Mouse (Mus musculus) kidney, embryonic 16.5 days (tissue): ENCODE results near the gene P4ha2. TPM values are rescaled to one million over a fixed set of nuclear protein-coding genes. Genes with fewer than 3 reads are reported as not detected.

ENCODE experiments used
- ATAC-seq: fragments of 200-750 bp; cut with Nextera tagmentation; 2 replicates; pipeline ENCODE4 v1.8.0; 2017; ENCODE audit warnings: moderate TSS enrichment; ENCODE audit not compliant: low FRiP score, low TSS enrichment
- H3K27ac ChIP-seq: fragments of 300-500 bp; sonication (generic); 2 replicates; pipeline ENCODE4 v1.5.1; 2014; ENCODE audit warnings: low read length
- H3K27me3 ChIP-seq: fragments of 300-500 bp; sonication (generic); 2 replicates; pipeline ENCODE4 v1.6.1; 2014; ENCODE audit warnings: low read length, control low read depth, mixed read lengths; ENCODE audit not compliant: insufficient read depth
- H3K36me3 ChIP-seq: fragments of 300-500 bp; sonication (generic); 2 replicates; pipeline ENCODE4 v1.6.1; 2014; ENCODE audit warnings: low read length, control low read depth, mixed read lengths; ENCODE audit not compliant: insufficient read depth
- H3K4me1 ChIP-seq: fragments of 300-500 bp; sonication (generic); 2 replicates; pipeline ENCODE4 v1.6.1; 2014; ENCODE audit warnings: low read length, control low read depth, mixed read lengths; ENCODE audit not compliant: insufficient read depth
- H3K4me2 ChIP-seq: fragments of 300-500 bp; sonication (generic); replicated peaks from 2 replicates; pipeline ENCODE4 v1.6.1; 2014; ENCODE audit warnings: low read depth, low read length
- H3K4me3 ChIP-seq: fragments of 300-500 bp; sonication (generic); 2 replicates; pipeline ENCODE4 v1.5.1; 2014; ENCODE audit warnings: mild to moderate bottlenecking, low read length
- H3K9ac ChIP-seq: fragments of 300-500 bp; sonication (generic); replicated peaks from 2 replicates; pipeline ENCODE4 v1.6.1; 2014; ENCODE audit warnings: low read length
- H3K9me3 ChIP-seq: fragments of 300-500 bp; sonication (generic); 2 replicates; pipeline ENCODE4 v1.6.1; 2016; ENCODE audit warnings: low read length, control low read depth
- WGBS: fragments of 180-500 bp; shearing (Covaris S2); extraction: QIAGEN DNeasy Blood & Tissue Kit; methylation state at CpG from one replicate; pipeline ENCODE4 v1.1.7; 2014; 5-methylcytosine and 5-hydroxymethylcytosine counted together
- polyA plus RNA-seq: library from polyadenylated mRNA; unstranded; fragments of >200 nt; fragmentation: Nextera tagmentation; extraction: Ambion mirVana; gene quantifications from 2 replicates; pipeline ENCODE4 v1.2.1, GENCODE M21; 2015

The P4ha2 gene
- polyA plus RNA-seq, 1 experiment from 2014 or later, result 43.0 TPM

DNA sequence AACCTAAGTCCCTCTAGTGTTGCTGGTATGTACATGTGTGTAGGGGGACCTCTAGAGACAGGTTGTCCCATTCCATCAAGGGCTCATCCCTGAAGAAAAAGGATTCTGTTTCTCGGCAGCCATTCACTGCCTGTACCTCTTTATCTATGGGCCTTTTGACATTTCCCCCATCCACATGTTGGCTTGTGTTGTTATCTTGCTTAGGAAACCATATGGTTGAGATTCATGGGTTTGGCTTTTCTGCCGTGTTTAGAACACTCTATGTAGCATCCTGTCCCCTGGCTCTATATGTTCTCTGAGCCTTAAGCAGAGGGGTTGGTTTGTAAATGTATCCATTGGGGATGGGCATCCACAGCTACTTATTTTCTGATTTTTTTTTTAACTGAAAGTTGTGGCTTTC, 61.6 kb downstream of the P4ha2 start:
- Histone ChIP-seq H3K27me3 (no peaks in the 10 kb centered on the region), H3K36me3 (no peaks in the 10 kb centered on the region), H3K27ac (no peak overlapping the region), H3K4me1 (no peaks in the 10 kb centered on the region), H3K4me3 (no peak overlapping the region), H3K9ac (no peak overlapping the region), H3K4me2 (no peak overlapping the region), H3K9me3 (no peaks in the 10 kb centered on the region)
- no peak for ATAC-seq
- WGBS, result 84% methylated on average over 2 of the region's 2 CpGs

DNA sequence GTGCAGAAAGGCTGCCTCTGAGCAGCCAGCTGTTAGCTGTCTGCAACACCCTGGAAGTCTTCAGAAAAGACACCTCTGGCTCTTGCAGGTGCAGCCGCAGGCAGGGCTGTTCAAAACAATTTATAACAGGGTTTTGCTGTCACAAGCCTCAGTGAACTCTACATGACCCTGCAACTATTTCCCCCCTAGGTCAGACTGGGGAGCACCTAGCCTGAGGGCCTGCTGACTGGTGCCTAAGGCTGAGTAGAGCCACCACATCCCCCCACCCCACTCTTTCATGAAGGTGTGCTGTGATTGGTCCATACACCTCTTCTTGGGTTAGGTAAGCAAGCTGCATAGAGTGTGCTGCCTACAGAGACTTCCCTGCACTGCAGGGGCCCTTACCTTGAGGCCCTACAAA, 63.1 kb downstream of the P4ha2 start:
- 4% methylated on average over 1 of the region's 1 CpGs for WGBS
- Histone ChIP-seq H3K27me3 (no peaks in the 10 kb centered on the region), H3K9me3 (no peaks in the 10 kb centered on the region), H3K4me3 (no peak overlapping the region), H3K36me3 (no peaks in the 10 kb centered on the region), H3K4me2 (no peak overlapping the region), H3K9ac (no peak overlapping the region), H3K4me1 (no peaks in the 10 kb centered on the region), H3K27ac (no peak overlapping the region)
- no peak for ATAC-seq

DNA sequence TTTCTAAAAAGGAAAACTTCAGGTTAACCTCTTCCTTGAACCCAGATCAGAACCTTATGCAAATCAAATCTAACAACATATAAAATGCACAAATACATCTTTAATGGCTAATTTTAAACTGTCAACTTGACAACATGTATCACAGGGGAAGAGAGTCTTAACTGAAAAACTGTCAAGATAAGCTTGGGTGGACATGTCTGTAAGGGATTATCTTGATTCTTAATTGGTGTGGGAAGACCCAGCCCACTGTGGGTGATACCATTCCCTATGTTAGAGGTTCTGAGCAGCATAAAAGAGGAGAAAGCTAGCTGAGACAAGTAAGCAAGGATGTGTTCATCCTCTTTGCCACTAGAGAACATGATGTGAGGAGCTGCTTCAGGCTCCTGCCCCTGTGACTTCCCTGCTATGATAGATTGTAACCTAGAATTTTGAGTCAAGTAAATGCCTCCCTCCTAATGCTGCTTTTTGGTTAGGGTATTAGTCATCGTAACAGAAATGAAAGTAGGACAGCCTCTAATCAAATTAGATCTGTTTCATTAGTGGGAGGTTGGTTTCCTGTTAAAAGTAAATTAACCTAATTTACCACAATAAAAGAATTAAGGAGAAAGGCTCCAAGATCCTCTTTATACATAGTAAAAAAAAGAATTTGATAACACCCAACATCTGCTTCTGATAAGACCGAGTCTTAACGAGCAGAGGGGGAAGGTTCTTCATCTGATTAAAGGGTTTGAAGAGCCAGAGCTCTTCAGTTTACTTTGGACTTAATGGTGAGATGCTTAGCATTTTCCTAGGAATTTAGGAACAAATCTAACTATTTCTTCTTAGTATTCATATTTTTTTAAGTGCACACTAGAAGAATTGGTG, 69.8 kb downstream of the P4ha2 start:
- Histone ChIP-seq H3K4me2 (no peak overlapping the region), H3K9me3 (no peaks in the 10 kb centered on the region), H3K4me3 (no peak overlapping the region), H3K36me3 (no peaks in the 10 kb centered on the region), H3K27ac (no peak overlapping the region), H3K9ac (no peak overlapping the region), H3K4me1 (no peaks in the 10 kb centered on the region), H3K27me3 (no peaks in the 10 kb centered on the region)
- no peak for ATAC-seq
- 81% methylated on average over 3 of the region's 3 CpGs for WGBS

DNA sequence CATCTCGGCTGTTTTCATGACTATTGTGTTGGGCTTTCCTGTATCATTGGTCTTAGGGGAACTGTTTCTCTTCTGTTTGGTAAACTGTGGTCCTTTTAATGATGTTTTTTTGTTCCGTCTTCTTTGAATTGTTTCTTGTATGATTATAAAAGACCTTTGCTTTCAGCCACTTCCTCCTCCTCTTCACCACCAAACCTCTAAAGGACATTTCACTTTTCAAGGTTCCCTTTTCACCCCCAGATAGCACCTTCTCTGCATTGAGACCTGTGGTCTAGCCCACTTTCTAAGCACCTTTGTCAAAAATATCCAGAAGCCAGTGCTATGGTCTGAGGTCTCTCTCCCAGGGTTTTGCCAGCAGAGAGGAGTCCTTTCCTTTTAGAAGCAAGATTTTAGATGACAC, 71.3 kb downstream of the P4ha2 start:
- Histone ChIP-seq H3K9ac (no peak overlapping the region), H3K9me3 (no peaks in the 10 kb centered on the region), H3K27ac (no peak overlapping the region), H3K27me3 (no peaks in the 10 kb centered on the region), H3K36me3 (no peaks in the 10 kb centered on the region), H3K4me1 (no peaks in the 10 kb centered on the region), H3K4me2 (no peak overlapping the region), H3K4me3 (no peak overlapping the region)
- 84% methylated on average over 2 of the region's 2 CpGs for WGBS
- ATAC-seq, result no peak

DNA sequence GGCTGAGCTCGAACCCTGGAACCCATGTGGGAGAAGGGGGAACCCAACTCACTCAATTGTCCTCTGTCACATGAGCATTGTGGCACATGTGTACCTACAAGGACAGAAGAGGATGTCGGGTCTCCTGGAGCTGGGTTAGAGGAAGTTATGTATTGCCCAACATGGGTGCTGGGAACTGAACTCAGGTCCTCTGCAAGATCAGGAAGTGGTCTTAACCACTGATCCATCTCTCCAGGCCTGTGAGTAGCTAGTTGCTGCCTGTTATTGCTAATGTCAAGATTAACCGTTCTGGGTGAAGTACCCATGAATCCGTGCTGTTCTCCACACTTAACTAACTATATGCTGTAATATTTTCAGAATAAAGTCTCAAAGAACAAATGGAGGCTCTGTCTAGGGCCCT, 74.3 kb downstream of the P4ha2 start:
- Histone ChIP-seq H3K4me3 (no peak overlapping the region), H3K4me1 (no peaks in the 10 kb centered on the region), H3K36me3 (no peaks in the 10 kb centered on the region), H3K27ac (no peak overlapping the region), H3K9me3 (no peaks in the 10 kb centered on the region), H3K27me3 (no peaks in the 10 kb centered on the region), H3K9ac (no peak overlapping the region), H3K4me2 (no peak overlapping the region)
- no peak for ATAC-seq
- 97% methylated on average over 4 of the region's 4 CpGs for WGBS

DNA sequence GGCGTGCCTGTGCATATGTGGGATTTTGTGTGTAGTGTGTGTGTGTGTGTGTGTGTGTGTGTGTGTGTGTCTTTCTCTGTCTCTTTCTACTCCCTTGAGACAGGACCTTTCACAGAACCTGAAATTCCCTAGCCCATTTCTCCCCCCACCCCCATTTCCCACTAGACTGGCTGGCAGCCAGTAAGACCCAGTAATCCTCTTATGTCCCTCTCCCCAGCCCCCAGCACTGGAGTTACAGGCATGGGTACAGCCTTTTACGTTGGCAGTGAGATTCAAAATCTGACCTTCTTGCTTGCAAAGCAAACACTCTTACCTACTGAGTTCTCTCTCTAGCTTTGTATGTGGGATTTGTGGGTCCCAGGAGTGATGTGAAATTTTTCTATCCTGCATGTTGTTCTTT, 75.0 kb downstream of the P4ha2 start:
- Histone ChIP-seq H3K4me2 (no peak overlapping the region), H3K36me3 (no peaks in the 10 kb centered on the region), H3K27ac (no peak overlapping the region), H3K9ac (no peak overlapping the region), H3K9me3 (no peaks in the 10 kb centered on the region), H3K4me1 (no peaks in the 10 kb centered on the region), H3K27me3 (no peaks in the 10 kb centered on the region), H3K4me3 (no peak overlapping the region)
- no peak for ATAC-seq
- 67% methylated on average over 2 of the region's 2 CpGs for WGBS

Other genes with a start within 250 kb of the P4ha2 start
- gene Gm12216, start 240.8 kb upstream of the P4ha2 start, polyA plus RNA-seq, result 1.1 and 2.1 TPM in 2 replicates
- 17.3 and 18.4 TPM in 2 replicates for gene Slc22a5, start 208.4 kb upstream of the P4ha2 start, polyA plus RNA-seq
- gene Slc22a21, start 119.8 kb upstream of the P4ha2 start, polyA plus RNA-seq, result 4.2 and 5.4 TPM in 2 replicates
- 1.00 and 1.2 TPM in 2 replicates for gene Slc22a4, start 72.0 kb upstream of the P4ha2 start, polyA plus RNA-seq
- 50.3 and 55.0 TPM in 2 replicates for gene Pdlim4, start 31.1 kb upstream of the P4ha2 start, polyA plus RNA-seq
- not detected in 2 replicates for gene Csf2, start 149.6 kb downstream of the P4ha2 start, polyA plus RNA-seq
- gene Il3, start 167.2 kb downstream of the P4ha2 start, polyA plus RNA-seq, result not detected in 2 replicates
- gene Acsl6, start 203.7 kb downstream of the P4ha2 start, polyA plus RNA-seq, result 0.54 and 0.96 TPM in 2 replicates